Mouse (Mus musculus): ENCODE data around the gene P2rx3.

DNA sequence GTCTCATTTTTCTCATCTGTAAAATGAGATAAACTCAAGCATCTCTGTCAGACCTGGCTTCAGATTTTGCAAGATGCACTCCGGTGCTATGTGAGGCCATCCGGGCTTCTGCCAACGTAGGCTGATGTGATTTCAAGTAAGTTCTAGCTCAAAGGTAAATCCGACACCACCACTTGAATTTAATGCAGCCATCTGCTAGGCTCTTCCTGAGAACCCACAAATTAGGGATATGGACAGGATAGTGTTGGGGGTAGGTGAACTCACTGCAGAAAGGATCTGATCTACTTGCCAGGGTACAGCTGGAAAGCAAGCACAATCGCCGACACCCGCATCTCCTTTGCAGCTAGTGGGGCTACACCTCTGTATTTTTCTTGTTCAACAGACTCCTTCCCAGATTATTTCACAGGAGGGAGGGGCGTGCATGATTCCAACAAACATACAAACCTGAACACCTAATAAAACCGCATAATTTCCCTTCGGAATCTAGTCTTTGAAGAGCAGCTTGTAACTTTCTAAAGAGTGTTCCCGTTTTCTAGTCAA is 685 bp downstream of the P2rx3 start:
- TF ChIP-seq POLR2A (IDR thresholded peaks at IDR 0.05; ENCODE audit: borderline replicate concordance, insufficient read depth, low read length), result no peak
- no peak for TF ChIP-seq CTCF (IDR thresholded peaks at IDR 0.05; ENCODE audit: borderline replicate concordance, insufficient read depth, low read depth, low read length)

Data from cerebellum, adult 2 months (tissue).